Mouse (Mus musculus) gonadal fat pad, adult 2 months (tissue): ENCODE measurements around the gene Islr2. TPM values are rescaled to one million over a fixed set of nuclear protein-coding genes. Genes with fewer than 3 reads are reported as not detected.

ENCODE experiments used
- DNase-seq: peaks from one replicate; pipeline ENCODE4 v3.0.0-alpha.2; 2012; ENCODE audit warnings: low read depth
- polyA plus RNA-seq: library from polyadenylated mRNA; depleted of rRNA; stranded (reverse); fragments of >200 nt; gene quantifications from 2 replicates; pipeline ENCODE4 v1.2.3, GENCODE M21; 2012

The Islr2 gene
- polyA plus RNA-seq, 1 experiment: 2.2 TPM

GRCm38 (mm10) chr9:58220218-58220903 is 16.2 kb upstream of the Islr2 start:
- DNase-seq: no peak

- DNase-seq: no peak
Measured at GRCm38 (mm10) chr9:58218539-58218938, 14.4 kb upstream of the Islr2 start.

GRCm38 (mm10) chr9:58216402-58216801 is 12.3 kb upstream of the Islr2 start:
- no peak for DNase-seq

- no peak for DNase-seq
Measured at GRCm38 (mm10) chr9:58214519-58215180, 10.5 kb upstream of the Islr2 start.

GRCm38 (mm10) chr9:58213865-58214264 is 9.7 kb upstream of the Islr2 start:
- DNase-seq: no peak

- DNase-seq: no peak
Measured at GRCm38 (mm10) chr9:58213377-58213776, 9.3 kb upstream of the Islr2 start.

- no peak for DNase-seq
Measured at GRCm38 (mm10) chr9:58210304-58210627, 6.1 kb upstream of the Islr2 start.

GRCm38 (mm10) chr9:58209462-58210303 is 5.6 kb upstream of the Islr2 start:
- no peak for DNase-seq

GRCm38 (mm10) chr9:58206013-58206412 is 1.9 kb upstream of the Islr2 start:
- no peak for DNase-seq

GRCm38 (mm10) chr9:58204448-58205000 is 405 bp upstream of the Islr2 start:
- peak; percentile 26 for DNase-seq

GRCm38 (mm10) chr9:58202676-58203453 is 1.3 kb downstream of the Islr2 start:
- no peak for DNase-seq

GRCm38 (mm10) chr9:58201861-58202549 is 2.1 kb downstream of the Islr2 start:
- DNase-seq: no peak

- no peak for DNase-seq
Measured at GRCm38 (mm10) chr9:58201091-58201842, 2.9 kb downstream of the Islr2 start.

- DNase-seq: no peak
Measured at GRCm38 (mm10) chr9:58200270-58201090, 3.6 kb downstream of the Islr2 start.

GRCm38 (mm10) chr9:58199381-58200269 is 4.5 kb downstream of the Islr2 start:
- no peak for DNase-seq

GRCm38 (mm10) chr9:58198801-58199371 is 5.2 kb downstream of the Islr2 start:
- DNase-seq: no peak

- no peak for DNase-seq
Measured at GRCm38 (mm10) chr9:58197781-58198701, 6.1 kb downstream of the Islr2 start.
